Mouse (Mus musculus): Measurements from ENCODE around the gene Gbf1. TPM values are rescaled to one million over a fixed set of nuclear protein-coding genes. Genes with fewer than 3 reads are reported as not detected.
A peak's percentile ranks its signal among the peaks of the same experiment; 100 is the strongest.

Gene Gbf1
- polyA plus RNA-seq, 1 experiment from 2014 or later = 41.2 TPM

- H3K4me2 ChIP-seq = peak overlapping the region; percentile 99
- H3K9ac ChIP-seq = peak overlapping the region; percentile 75
- peaks cover 13% of the 10 kb centered on the region; the same call in 1 of the 2 replicates for H3K27me3 ChIP-seq
- peaks cover 19% of the 10 kb centered on the region for H3K4me1 ChIP-seq (replicated peaks)
- peak overlapping the region; percentile 93 for H3K27ac ChIP-seq
- no peak for ATAC-seq (replicated peaks; ENCODE audit: insufficient number of reproducible peaks, insufficient read depth, low FRiP score, low read depth)
- peaks cover 13% of the 10 kb centered on the region; the same call in 1 of the 2 replicates for H3K36me3 ChIP-seq
- 51% methylated on average over 18 of the region's 18 CpGs for WGBS
- peak overlapping the region; percentile 86 for H3K4me3 ChIP-seq
- no peaks in the 10 kb centered on the region for H3K9me3 ChIP-seq (replicated peaks)
Observed at GRCm38 (mm10) chr19:46303251-46304215, 151.2 kb downstream of the Gbf1 start.

- peaks cover 13% of the 10 kb centered on the region; the same call in 1 of the 2 replicates for H3K36me3 ChIP-seq
- peaks cover 27% of the 10 kb centered on the region for H3K4me1 ChIP-seq (replicated peaks)
- H3K27ac ChIP-seq = peak within 1 kb of the TSS; percentile 93
- peak within 1 kb of the TSS; percentile 75 for H3K9ac ChIP-seq
- peak within 1 kb of the TSS; percentile 99 for H3K4me2 ChIP-seq
- peak within 1 kb of the TSS; percentile 86 for H3K4me3 ChIP-seq
- peak; percentile 88 for ATAC-seq (replicated peaks; ENCODE audit: insufficient number of reproducible peaks, insufficient read depth, low FRiP score, low read depth)
- under 1% methylated on average over 39 of the region's 39 CpGs for WGBS
- H3K9me3 ChIP-seq (replicated peaks) = no peaks in the 10 kb centered on the region
- H3K27me3 ChIP-seq = peaks cover 13% of the 10 kb centered on the region; the same call in 1 of the 2 replicates
Observed at GRCm38 (mm10) chr19:46304216-46304841, 152.0 kb downstream of the Gbf1 start, which contains the start of gene Nfkb2. Gene Nfkb2, plus strand, starts transcription at chr19:46304320.

GRCm38 (mm10) chr19:46304908-46305333 lies 152.6 kb downstream of the Gbf1 start:
- Histone ChIP-seq H3K4me1 (replicated peaks) (peaks cover 28% of the 10 kb centered on the region), H3K4me2 (peak overlapping the region; percentile 99), H3K4me3 (peak overlapping the region; percentile 86), H3K27me3 (peaks cover 17% of the 10 kb centered on the region), H3K9me3 (replicated peaks) (no peaks in the 10 kb centered on the region), H3K27ac (peak overlapping the region; percentile 93), H3K36me3 (peaks cover 17% of the 10 kb centered on the region; the same call in 1 of the 2 replicates), H3K9ac (peak overlapping the region; percentile 75)
- peak; percentile 27; the same call in 1 of the 2 replicates for ATAC-seq (replicated peaks; ENCODE audit: insufficient number of reproducible peaks, insufficient read depth, low FRiP score, low read depth)
- WGBS = under 1% methylated on average over 34 of the region's 34 CpGs

GRCm38 (mm10) chr19:46305432-46306267 lies 153.3 kb downstream of the Gbf1 start:
- peaks cover 28% of the 10 kb centered on the region for H3K4me1 ChIP-seq (replicated peaks)

GRCm38 (mm10) chr19:46306268-46306610 lies 153.9 kb downstream of the Gbf1 start:
- Histone ChIP-seq H3K27me3 (peaks cover 25% of the 10 kb centered on the region), H3K27ac (no peak overlapping the region), H3K4me1 (replicated peaks) (peaks cover 28% of the 10 kb centered on the region), H3K36me3 (peaks cover 30% of the 10 kb centered on the region; the same call in 1 of the 2 replicates), H3K4me3 (peak overlapping the region; percentile 86), H3K9me3 (replicated peaks) (no peaks in the 10 kb centered on the region), H3K9ac (peak overlapping the region; percentile 75; the same call in 1 of the 2 replicates), H3K4me2 (peak overlapping the region; percentile 99)
- ATAC-seq (replicated peaks; ENCODE audit: insufficient number of reproducible peaks, insufficient read depth, low FRiP score, low read depth) = no peak
- WGBS = 60% methylated on average over 5 of the region's 5 CpGs

More at GRCm38 (mm10) chr19:46305432-46306267, 153.3 kb downstream of the Gbf1 start:
- Histone ChIP-seq H3K36me3 (peaks cover 24% of the 10 kb centered on the region; the same call in 1 of the 2 replicates), H3K27me3 (peaks cover 20% of the 10 kb centered on the region), H3K4me3 (peak overlapping the region; percentile 86), H3K9ac (peak overlapping the region; percentile 75), H3K27ac (peak overlapping the region; percentile 93), H3K4me2 (peak overlapping the region; percentile 99), H3K9me3 (replicated peaks) (no peaks in the 10 kb centered on the region)
- peak; percentile 72 for ATAC-seq (replicated peaks; ENCODE audit: insufficient number of reproducible peaks, insufficient read depth, low FRiP score, low read depth)
- WGBS = 1% methylated on average over 43 of the region's 43 CpGs

- Histone ChIP-seq H3K9ac (no peak overlapping the region), H3K27me3 (peaks cover 28% of the 10 kb centered on the region), H3K27ac (no peak overlapping the region), H3K9me3 (replicated peaks) (no peaks in the 10 kb centered on the region), H3K4me3 (0 out of 2 replicates have a peak overlapping the region, but pooled peaks have one; percentile 86), H3K36me3 (peaks cover 36% of the 10 kb centered on the region), H3K4me1 (replicated peaks) (peaks cover 28% of the 10 kb centered on the region), H3K4me2 (peak overlapping the region; percentile 99; the same call in 1 of the 2 replicates)
- 90% methylated on average over 9 of the region's 9 CpGs for WGBS
- no peak for ATAC-seq (replicated peaks; ENCODE audit: insufficient number of reproducible peaks, insufficient read depth, low FRiP score, low read depth)
Observed at GRCm38 (mm10) chr19:46306751-46307289, 154.5 kb downstream of the Gbf1 start.

- H3K27ac ChIP-seq = no peak overlapping the region
- H3K4me3 ChIP-seq = no peak overlapping the region
- no peaks in the 10 kb centered on the region for H3K9me3 ChIP-seq (replicated peaks)
- peaks cover 44% of the 10 kb centered on the region for H3K36me3 ChIP-seq
- H3K27me3 ChIP-seq = peaks cover 33% of the 10 kb centered on the region
- H3K4me2 ChIP-seq = no peak overlapping the region
- ATAC-seq (replicated peaks; ENCODE audit: insufficient number of reproducible peaks, insufficient read depth, low FRiP score, low read depth) = no peak
- peaks cover 28% of the 10 kb centered on the region for H3K4me1 ChIP-seq (replicated peaks)
- WGBS = 79% methylated on average over 16 of the region's 16 CpGs
- H3K9ac ChIP-seq = no peak overlapping the region
Observed at GRCm38 (mm10) chr19:46307781-46308180, 155.5 kb downstream of the Gbf1 start.

GRCm38 (mm10) chr19:46308303-46308702 lies 156.0 kb downstream of the Gbf1 start:
- H3K4me2 ChIP-seq = peak overlapping the region; percentile 80
- peaks cover 37% of the 10 kb centered on the region for H3K27me3 ChIP-seq
- ATAC-seq (replicated peaks; ENCODE audit: insufficient number of reproducible peaks, insufficient read depth, low FRiP score, low read depth) = no peak
- H3K9me3 ChIP-seq (replicated peaks) = no peaks in the 10 kb centered on the region
- H3K9ac ChIP-seq = no peak overlapping the region
- peaks cover 44% of the 10 kb centered on the region for H3K36me3 ChIP-seq
- H3K27ac ChIP-seq = no peak overlapping the region
- H3K4me1 ChIP-seq (replicated peaks) = peaks cover 28% of the 10 kb centered on the region
- peak overlapping the region; percentile 43 for H3K4me3 ChIP-seq
- 71% methylated on average over 16 of the region's 16 CpGs for WGBS

- H3K9ac ChIP-seq = peak overlapping the region; percentile 45; the same call in 1 of the 2 replicates
- H3K27me3 ChIP-seq = peaks cover 42% of the 10 kb centered on the region
- H3K9me3 ChIP-seq (replicated peaks) = no peaks in the 10 kb centered on the region
- H3K4me3 ChIP-seq = peak overlapping the region; percentile 43
- ATAC-seq (replicated peaks; ENCODE audit: insufficient number of reproducible peaks, insufficient read depth, low FRiP score, low read depth) = 0 out of 2 replicates have a peak, but pooled peaks have one; percentile 6
- H3K4me2 ChIP-seq = peak overlapping the region; percentile 80
- peaks cover 44% of the 10 kb centered on the region for H3K36me3 ChIP-seq
- 2% methylated on average over 47 of the region's 47 CpGs for WGBS
- no peak overlapping the region for H3K27ac ChIP-seq
- H3K4me1 ChIP-seq (replicated peaks) = peaks cover 23% of the 10 kb centered on the region
Observed at GRCm38 (mm10) chr19:46308706-46309435, 156.6 kb downstream of the Gbf1 start.
